ENCODE assay signal across 12 mouse cellular contexts in the genomic region with DNA sequence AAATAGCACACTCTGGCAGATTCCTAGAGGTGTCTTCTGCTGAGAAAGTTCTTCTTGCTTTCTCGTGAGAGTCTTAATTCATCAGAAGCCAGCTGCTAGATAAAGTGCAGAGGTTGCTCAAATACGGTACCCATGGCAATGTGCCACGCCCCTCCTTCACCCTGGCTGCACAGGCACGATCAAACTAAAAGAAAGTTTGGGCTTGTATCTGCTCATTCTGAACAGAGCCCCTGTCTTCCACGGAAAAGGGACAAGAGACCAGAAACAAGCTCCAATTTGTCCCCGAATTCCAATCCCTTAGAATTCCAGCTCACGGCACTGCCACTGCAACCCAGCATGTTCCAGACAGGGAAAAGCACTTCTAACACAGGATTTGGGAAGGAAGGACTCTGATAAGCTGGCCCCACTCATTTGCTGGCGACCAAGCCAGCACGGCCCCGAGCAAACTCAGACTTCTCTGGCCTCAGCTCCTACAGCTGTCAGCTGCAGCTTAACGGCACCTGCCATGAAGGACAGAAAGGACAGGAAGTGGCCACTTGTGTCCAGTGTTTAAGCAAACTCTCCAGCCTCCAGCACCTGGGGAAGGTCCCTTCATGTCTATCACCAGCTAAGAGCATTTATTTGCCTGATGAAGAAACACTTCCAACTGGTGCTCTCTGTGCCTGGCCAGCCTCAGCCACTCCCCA. TPM values are rescaled to one million over a fixed set of nuclear protein-coding genes. Genes with fewer than 3 reads are reported as not detected.
DNase-seq lines count a peak whose midpoint lies in the region; ATAC-seq lines count a peak whose summit lies in the region.
"Had no signal": no experiment of that assay in that cellular context is flagged by ENCODE, and none has a peak within 500 bp of the region (broad histone marks: within the 10 kb centered on the region; RNA-seq: fewer than 3 reads in every experiment).

No protein-coding gene starts in this region.

- WGBS in intestine, embryonic 16.5 days: 39% methylated on average over 11 of the region's 11 CpGs
- 31% methylated on average over 11 of the region's 11 CpGs for WGBS in lung, embryonic 15.5 days

- H3K27ac ChIP-seq in intestine, embryonic 16.5 days (ENCODE audit: low read length): 0 out of 2 replicates have a peak overlapping the region, but pooled peaks have one; percentile 3
- peak overlapping the region; percentile 79 for H3K27ac ChIP-seq in lung, embryonic 15.5 days
- H3K27ac ChIP-seq: embryonic facial prominence, embryonic 13.5 days; hindbrain, postnatal 0 days; neural tube, embryonic 12.5 days had no signal

- peak overlapping the region; percentile 39 for H3K4me2 ChIP-seq in intestine, embryonic 16.5 days (ENCODE audit: low read depth, low read length)
- peak overlapping the region; percentile 35 for H3K4me2 ChIP-seq in lung, embryonic 15.5 days
- H3K4me2 ChIP-seq: embryonic facial prominence, embryonic 13.5 days; neural tube, embryonic 12.5 days had no signal

- H3K9ac ChIP-seq in intestine, embryonic 16.5 days (ENCODE audit: low read depth, low read length): peak overlapping the region; percentile 5
- H3K9ac ChIP-seq in lung, embryonic 15.5 days: no peak overlapping the region
- H3K9ac ChIP-seq: embryonic facial prominence, embryonic 13.5 days; neural tube, embryonic 12.5 days had no signal

- no peaks in the 10 kb centered on the region for H3K27me3 ChIP-seq in intestine, embryonic 16.5 days (replicated peaks; ENCODE audit: control insufficient read depth, insufficient read depth, low read length)
- peaks cover 9% of the 10 kb centered on the region; the same call in 1 of the 2 replicates for H3K27me3 ChIP-seq in lung, embryonic 15.5 days

- intact Hi-C loops in left cerebral cortex, postnatal 4 days (cut with DNase I): no loop called here

- peaks cover 12% of the 10 kb centered on the region for H3K4me1 ChIP-seq in intestine, embryonic 16.5 days (ENCODE audit: control insufficient read depth, insufficient read depth, low read length)
- H3K4me1 ChIP-seq in lung, embryonic 15.5 days: peaks cover 8% of the 10 kb centered on the region

- H3K36me3 ChIP-seq in intestine, embryonic 16.5 days (ENCODE audit: control insufficient read depth, insufficient read depth, low read length): no peaks in the 10 kb centered on the region
- 0 out of 2 replicates have a peak, but pooled peaks cover 4% of the 10 kb centered on the region for H3K36me3 ChIP-seq in lung, embryonic 15.5 days
- H3K36me3 ChIP-seq: embryonic facial prominence, embryonic 13.5 days; neural tube, embryonic 12.5 days had no signal

- ATAC-seq in intestine, embryonic 16.5 days: no peak
- ATAC-seq in lung, embryonic 15.5 days (ENCODE audit: borderline replicate concordance, extremely low read depth, low FRiP score, low TSS enrichment): no peak
- ATAC-seq: hindbrain, postnatal 0 days had no signal

- peak overlapping the region; percentile 13 for H3K4me3 ChIP-seq in intestine, embryonic 16.5 days (ENCODE audit: low read length)
- peak overlapping the region; percentile 2 for H3K4me3 ChIP-seq in lung, embryonic 15.5 days
- H3K4me3 ChIP-seq: embryonic facial prominence, embryonic 13.5 days; neural tube, embryonic 12.5 days had no signal

- no peaks in the 10 kb centered on the region for H3K9me3 ChIP-seq in intestine, embryonic 16.5 days (ENCODE audit: control insufficient read depth, low read length)
- no peaks in the 10 kb centered on the region for H3K9me3 ChIP-seq in lung, embryonic 15.5 days
- H3K9me3 ChIP-seq: embryonic facial prominence, embryonic 13.5 days; neural tube, embryonic 12.5 days had no signal

- DNase-seq in 3134 (ENCODE audit: extremely low read depth, insufficient read length, low spot score): peak; percentile 33
- DNase-seq in heart, adult 9 months (ENCODE audit: low spot score in 2 of 2): peak; percentile 26 to 41
- no peak for DNase-seq in spleen, adult 18-20 months
- no peak for DNase-seq in spleen, postnatal 36 days (ENCODE audit: low spot score in 2 of 2)
- no peak for DNase-seq in left cerebral cortex, postnatal 4 days
- DNase-seq: cerebellum, adult 11-12 months; thymus, postnatal 14 days had no signal

RNA-seq across cellular contexts. Expression of gene Tmem171, which starts 4.9 kb away (rescaled TPM):
- polyA plus RNA-seq in intestine, embryonic 16.5 days (2015; fragmentation: Nextera tagmentation; extraction: Ambion mirVana): 36.4 and 43.2 TPM in 2 replicates
- 18.8 and 19.5 TPM in 2 replicates for polyA plus RNA-seq in lung, embryonic 15.5 days (2015; fragmentation: Nextera tagmentation; extraction: Ambion mirVana)
- under 1 TPM; 0.30 to 0.34 TPM for total RNA-seq in left cerebral cortex, postnatal 4 days (2021)
- total RNA-seq: hindbrain, postnatal 0 days had no signal
- polyA plus RNA-seq: hindbrain, postnatal 0 days; neural tube, embryonic 12.5 days had no signal

RNA-seq across cellular contexts. Expression of gene Tmem174, which starts 52.5 kb away (rescaled TPM):
- 0.07 and 0.10 TPM in 2 replicates for polyA plus RNA-seq in intestine, embryonic 16.5 days (2015; fragmentation: Nextera tagmentation; extraction: Ambion mirVana)
- 0.09 TPM in 1 of 2 replicates, not detected in the other for polyA plus RNA-seq in lung, embryonic 15.5 days (2015; fragmentation: Nextera tagmentation; extraction: Ambion mirVana)
- not detected for total RNA-seq in left cerebral cortex, postnatal 4 days (2021)
- total RNA-seq: hindbrain, postnatal 0 days had no signal
- polyA plus RNA-seq: embryonic facial prominence, embryonic 13.5 days; neural tube, embryonic 12.5 days had no signal

Comparison
In these comparisons a context has a peak if more than half of its experiments do, and no peak if none do; other contexts are left out.
1. DNase-seq: peak in 3134 (single experiment) and heart, adult 9 months (2 of 2); none in spleen, adult 18-20 months (0 of 2), spleen, postnatal 36 days (0 of 2) and left cerebral cortex, postnatal 4 days (single experiment).